Mouse (Mus musculus) neural tube, embryonic 11.5 days (tissue): Measurements from ENCODE around the gene Rasal2. TPM values are rescaled to one million over a fixed set of nuclear protein-coding genes. Genes with fewer than 3 reads are reported as not detected.
A peak's percentile ranks its signal among the peaks of the same experiment; 100 is the strongest.

ENCODE experiments used
- ATAC-seq: fragments of 200-750 bp; cut with Nextera tagmentation; 2 replicates; pipeline ENCODE4 v1.8.0; 2017; ENCODE audit warnings: moderate number of reproducible peaks, mild to moderate bottlenecking, moderate TSS enrichment, moderate library complexity; ENCODE audit not compliant: insufficient read depth, low FRiP score, low TSS enrichment
- DNase-seq: peaks from one replicate; pipeline ENCODE4 v3.0.0-alpha.2; 2015; ENCODE audit warnings: low spot score
- H3K27ac ChIP-seq: fragments of 300-500 bp; sonication (generic); 2 replicates; pipeline ENCODE4 v1.5.1; 2014; ENCODE audit warnings: low read depth, mild to moderate bottlenecking, low read length
- H3K27me3 ChIP-seq: fragments of 300-500 bp; sonication (generic); 2 replicates; pipeline ENCODE4 v1.6.1; 2014; ENCODE audit warnings: mild to moderate bottlenecking, low read length, mixed read lengths; ENCODE audit not compliant: control insufficient read depth, insufficient read depth
- H3K36me3 ChIP-seq: fragments of 300-500 bp; sonication (generic); 2 replicates; pipeline ENCODE4 v1.6.1; 2014; ENCODE audit warnings: mild to moderate bottlenecking, low read length, moderate library complexity, mixed read lengths; ENCODE audit not compliant: control insufficient read depth, insufficient read depth
- H3K4me1 ChIP-seq: fragments of 300-500 bp; sonication (generic); 2 replicates; pipeline ENCODE4 v1.6.1; 2014; ENCODE audit warnings: low read length, mixed read lengths; ENCODE audit not compliant: control insufficient read depth, insufficient read depth
- H3K4me2 ChIP-seq: fragments of 300-500 bp; sonication (generic); 2 replicates; pipeline ENCODE4 v1.6.1; 2014; ENCODE audit warnings: low read depth, mild to moderate bottlenecking, moderate library complexity
- H3K4me3 ChIP-seq: fragments of 300-500 bp; sonication (generic); 2 replicates; pipeline ENCODE4 v1.5.1; 2014; ENCODE audit warnings: low read depth, low read length
- H3K9ac ChIP-seq: fragments of 300-500 bp; sonication (generic); 2 replicates; pipeline ENCODE4 v1.6.1; 2014; ENCODE audit warnings: mild to moderate bottlenecking, low read length
- H3K9me3 ChIP-seq: fragments of 300-500 bp; sonication (generic); 2 replicates; pipeline ENCODE4 v1.6.1; 2016; ENCODE audit warnings: low read length; ENCODE audit not compliant: control insufficient read depth
- WGBS: fragments of 180-500 bp; shearing (Covaris S2); extraction: QIAGEN DNeasy Blood & Tissue Kit; methylation state at CpG from one replicate; pipeline ENCODE4 v1.1.7; 2014; 5-methylcytosine and 5-hydroxymethylcytosine counted together
- polyA plus RNA-seq: library from polyadenylated mRNA; unstranded; fragments of >200 nt; fragmentation: Nextera tagmentation; extraction: Ambion mirVana; gene quantifications from 2 replicates; pipeline ENCODE4 v1.2.1, GENCODE M21; 2014

Gene Rasal2
- polyA plus RNA-seq, 1 experiment from 2014 or later: 19.8 TPM

DNA sequence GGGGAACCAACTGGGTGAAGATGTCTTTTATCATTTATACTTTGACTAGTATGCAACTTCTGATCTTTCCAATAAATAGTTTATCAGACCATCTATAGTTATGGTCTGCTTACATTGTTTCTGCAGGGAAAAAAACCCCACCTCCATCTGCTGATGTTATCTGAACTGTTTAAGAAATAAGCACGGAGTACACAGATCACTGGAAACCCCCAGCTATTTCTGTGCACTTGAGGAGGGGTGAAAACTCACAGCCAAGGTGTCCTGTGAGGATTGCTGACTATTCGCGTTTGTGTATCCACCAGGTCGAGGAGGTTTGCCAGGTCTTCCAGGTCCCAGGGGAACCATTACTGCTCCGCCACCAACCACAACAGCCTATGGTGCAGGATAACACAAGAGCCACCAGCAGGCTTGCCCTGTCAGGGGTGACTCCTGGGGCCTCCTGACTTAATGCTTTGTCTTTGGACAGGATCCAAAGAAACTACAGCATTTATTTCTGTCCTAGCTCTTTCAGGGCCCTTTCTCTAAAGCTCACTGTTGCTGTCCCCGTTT, 302.0 kb downstream of the Rasal2 start:
- Histone ChIP-seq H3K9ac (no peak overlapping the region), H3K36me3 (no peaks in the 10 kb centered on the region), H3K4me2 (no peak overlapping the region), H3K4me3 (no peak overlapping the region), H3K27me3 (no peaks in the 10 kb centered on the region), H3K27ac (no peak overlapping the region), H3K4me1 (no peaks in the 10 kb centered on the region; the same call in 1 of the 2 replicates), H3K9me3 (no peaks in the 10 kb centered on the region)
- 75% methylated on average over 6 of the region's 6 CpGs for WGBS
- DNase-seq (no peak), ATAC-seq (no peak)

- Histone ChIP-seq H3K36me3 (no peaks in the 10 kb centered on the region), H3K4me3 (no peak within 1 kb of the TSS), H3K9me3 (no peaks in the 10 kb centered on the region), H3K9ac (no peak within 1 kb of the TSS), H3K27me3 (no peaks in the 10 kb centered on the region), H3K4me1 (no peaks in the 10 kb centered on the region; the same call in 1 of the 2 replicates), H3K27ac (no peak within 1 kb of the TSS), H3K4me2 (no peak within 1 kb of the TSS)
- 89% methylated on average over 4 of the region's 4 CpGs for WGBS
- no peak for DNase-seq
- ATAC-seq: no peak
Observed at GRCm38 (mm10) chr1:157108580-157108979, 303.8 kb downstream of the Rasal2 start, which contains the start of gene Tex35. Gene Tex35 (minus strand): TSS chr1:157108680.

GRCm38 (mm10) chr1:157101122-157101865, 311.1 kb downstream of the Rasal2 start:
- Histone ChIP-seq H3K4me2 (peak overlapping the region; percentile 38), H3K27me3 (no peaks in the 10 kb centered on the region), H3K27ac (peak overlapping the region; percentile 79), H3K9ac (peak overlapping the region; percentile 27), H3K4me1 (no peaks in the 10 kb centered on the region), H3K36me3 (no peaks in the 10 kb centered on the region), H3K4me3 (no peak overlapping the region), H3K9me3 (no peaks in the 10 kb centered on the region)
- WGBS: 14% methylated on average over 19 of the region's 19 CpGs
- DNase-seq: peak; percentile 68
- peak; percentile 79 for ATAC-seq

DNA sequence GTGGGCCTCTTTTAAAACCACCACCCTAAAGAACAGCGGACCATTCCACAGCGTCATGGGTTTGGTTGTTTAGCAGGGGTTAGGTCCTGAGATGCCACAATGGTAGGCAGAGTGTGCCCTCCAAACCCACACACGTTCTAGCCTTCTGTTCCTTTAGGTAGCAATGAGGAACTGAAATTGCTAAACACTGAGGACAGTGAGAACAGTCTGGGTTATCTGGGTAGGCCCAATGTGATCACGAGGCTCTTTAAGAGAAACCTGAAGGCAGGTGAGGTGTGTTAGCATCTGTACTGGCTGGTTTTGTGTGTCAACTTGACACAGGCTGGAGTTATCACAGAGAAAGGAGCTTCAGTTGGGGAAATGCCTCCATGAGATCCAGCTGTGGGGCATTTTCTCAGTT, 316.9 kb downstream of the Rasal2 start:
- DNase-seq (no peak), ATAC-seq (no peak)
- no peaks in the 10 kb centered on the region for H3K9me3 ChIP-seq
- H3K9ac ChIP-seq: no peak overlapping the region
- H3K36me3 ChIP-seq: no peaks in the 10 kb centered on the region
- no peaks in the 10 kb centered on the region for H3K4me1 ChIP-seq
- no peak overlapping the region for H3K4me2 ChIP-seq
- no peaks in the 10 kb centered on the region for H3K27me3 ChIP-seq
- no peak overlapping the region for H3K27ac ChIP-seq
- no peak overlapping the region for H3K4me3 ChIP-seq
- WGBS: 89% methylated on average over 4 of the region's 4 CpGs

DNA sequence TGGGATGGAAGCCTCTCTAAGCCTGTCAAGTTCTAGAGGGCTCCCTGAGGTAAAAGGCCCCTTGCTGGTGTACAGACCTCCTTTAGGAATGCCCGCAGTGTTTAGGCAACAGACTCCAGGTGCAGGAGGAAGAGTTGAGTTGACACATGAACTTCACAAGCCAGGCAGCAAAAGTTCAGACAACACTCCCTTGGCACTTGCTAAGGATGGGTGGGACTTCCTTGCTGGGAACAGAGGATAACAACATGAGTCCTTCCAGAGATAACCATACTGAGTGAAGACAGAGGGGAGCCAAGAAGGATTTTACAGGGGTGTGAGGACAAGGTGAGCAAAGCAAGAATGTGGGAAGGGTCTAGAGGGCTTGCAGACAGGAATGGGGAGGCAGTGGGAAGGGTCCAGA, 319.8 kb downstream of the Rasal2 start:
- H3K4me3 ChIP-seq: no peak overlapping the region
- ATAC-seq: no peak
- no peak overlapping the region for H3K4me2 ChIP-seq
- H3K4me1 ChIP-seq: no peaks in the 10 kb centered on the region
- WGBS: 100% methylated on average over 1 of the region's 1 CpGs
- no peaks in the 10 kb centered on the region for H3K9me3 ChIP-seq
- no peaks in the 10 kb centered on the region for H3K36me3 ChIP-seq
- H3K27ac ChIP-seq: no peak overlapping the region
- H3K9ac ChIP-seq: no peak overlapping the region
- no peak for DNase-seq
- H3K27me3 ChIP-seq: no peaks in the 10 kb centered on the region

- Histone ChIP-seq H3K4me1 (no peaks in the 10 kb centered on the region), H3K4me2 (no peak overlapping the region), H3K27me3 (no peaks in the 10 kb centered on the region), H3K9ac (no peak overlapping the region), H3K27ac (no peak overlapping the region), H3K9me3 (no peaks in the 10 kb centered on the region), H3K36me3 (no peaks in the 10 kb centered on the region), H3K4me3 (no peak overlapping the region)
- 64% methylated on average over 4 of the region's 4 CpGs for WGBS
- DNase-seq: no peak
- ATAC-seq: no peak
Observed at GRCm38 (mm10) chr1:157092140-157092539, 320.3 kb downstream of the Rasal2 start.

- no peak for ATAC-seq
- DNase-seq: no peak
- Histone ChIP-seq H3K9me3 (no peaks in the 10 kb centered on the region), H3K36me3 (no peaks in the 10 kb centered on the region), H3K27me3 (no peaks in the 10 kb centered on the region), H3K4me3 (no peak overlapping the region), H3K4me2 (no peak overlapping the region), H3K27ac (no peak overlapping the region), H3K4me1 (no peaks in the 10 kb centered on the region), H3K9ac (no peak overlapping the region)
- WGBS: 71% methylated on average over 3 of the region's 3 CpGs
Observed at GRCm38 (mm10) chr1:157090835-157091234, 321.6 kb downstream of the Rasal2 start.

- DNase-seq (peak; percentile 87), ATAC-seq (peak; percentile 56)
- H3K4me3 ChIP-seq: peak overlapping the region; percentile 21
- no peaks in the 10 kb centered on the region for H3K9me3 ChIP-seq
- H3K36me3 ChIP-seq: no peaks in the 10 kb centered on the region
- peak overlapping the region; percentile 34 for H3K4me2 ChIP-seq
- no peaks in the 10 kb centered on the region; the same call in 1 of the 2 replicates for H3K4me1 ChIP-seq
- 12% methylated on average over 25 of the region's 25 CpGs for WGBS
- no peaks in the 10 kb centered on the region for H3K27me3 ChIP-seq
- peak overlapping the region; percentile 11 for H3K9ac ChIP-seq
- H3K27ac ChIP-seq: no peak overlapping the region
Observed at GRCm38 (mm10) chr1:157086097-157086994, 326.0 kb downstream of the Rasal2 start.
